Mouse (Mus musculus) E14TG2a.4 (cell line): ENCODE measurements around the gene Elavl1.

Source experiments
- CTCF ChIP-seq: conservative IDR thresholded peaks from 2 replicates; pipeline ENCODE4 v1.5.1; 2014; ENCODE audit warnings: low read length
- NANOG ChIP-seq: IDR thresholded peaks from 2 replicates; pipeline ENCODE4 v1.6.1; 2014; ENCODE audit warnings: borderline replicate concordance, low read length, mixed read lengths

GRCm38 (mm10) chr8:4354516-4354915, 29.3 kb upstream of the Elavl1 start:
- TF ChIP-seq CTCF (no peak), NANOG (no peak)
